Mouse (Mus musculus) adrenal gland, adult 2 months (tissue): ENCODE measurements at regions not wholly inside any gene's neighbourhood (a gene's known extent, or its start where the extent isn't known, plus 50 kb on each side); places are given as distances from the start of the nearest gene placed in this dataset.
A peak's percentile ranks its signal among the peaks of the same experiment; 100 is the strongest.
"Not testable (repeated sequence)": the region's sequence is repeated elsewhere in the genome, so short reads cannot be mapped to it uniquely, and the experiment has no call there.

Experiments used
- DNase-seq: peaks from one replicate; pipeline ENCODE4 v3.0.0; 2021

DNA sequence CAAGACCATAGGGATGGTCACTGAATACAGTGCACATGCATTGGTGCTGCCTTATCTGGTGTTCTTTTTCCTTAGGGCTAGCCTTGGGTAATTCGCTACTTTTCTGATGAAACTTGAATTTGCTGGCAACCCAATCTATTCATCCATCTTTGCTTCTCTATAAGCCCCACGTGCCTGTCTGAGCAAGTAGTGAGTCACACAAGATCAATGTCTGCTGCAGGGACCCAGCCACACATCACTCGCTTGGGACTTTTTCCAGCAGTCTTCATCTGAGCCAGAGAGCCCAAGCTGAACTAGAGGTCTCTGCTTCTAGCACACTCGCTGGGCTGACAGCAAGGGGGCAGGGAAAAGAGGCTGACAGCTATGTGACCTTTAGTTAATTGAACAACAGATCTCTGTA, 464.3 kb upstream of the Nmur2 start:
- DNase-seq = peak; percentile 33

DNA sequence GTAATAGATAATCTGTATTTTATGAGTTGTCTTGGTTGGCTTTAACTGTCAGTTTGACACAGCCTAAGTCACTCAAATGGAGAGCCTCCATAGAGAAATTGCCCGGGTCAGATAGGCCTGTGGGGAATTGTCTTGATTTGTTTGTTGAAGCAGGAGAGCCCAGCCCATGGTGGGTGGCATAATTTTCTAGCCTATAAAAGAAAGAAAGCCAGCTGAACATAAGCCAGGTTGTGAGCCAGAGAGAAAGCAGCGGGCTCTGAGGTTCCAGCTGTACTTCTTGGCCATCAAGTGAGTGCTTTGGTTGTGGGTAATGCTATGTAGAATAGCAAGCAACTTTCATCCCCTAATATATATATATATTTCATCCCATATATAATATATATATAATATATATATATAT, 474.1 kb upstream of the Nmur2 start:
- no peak for DNase-seq

DNA sequence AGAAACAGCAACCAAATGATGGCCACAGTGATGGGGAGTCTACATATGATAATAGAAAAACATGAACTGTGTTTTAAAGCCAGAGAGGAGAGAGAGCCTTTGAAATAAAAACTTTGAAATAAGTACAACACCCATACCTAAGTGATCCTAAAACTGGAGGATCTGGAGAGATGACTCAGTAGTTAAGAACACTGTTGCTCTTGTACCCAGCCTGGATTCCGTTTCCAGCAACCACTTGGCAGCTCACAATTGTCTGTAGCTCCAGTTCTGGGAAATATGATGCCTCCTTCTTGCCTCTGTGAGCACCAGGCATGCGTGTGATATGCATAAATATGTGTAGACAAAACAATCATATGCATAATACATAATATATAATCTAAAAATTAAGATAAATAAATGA, 477.7 kb upstream of the Nmur2 start:
- DNase-seq = no peak

DNA sequence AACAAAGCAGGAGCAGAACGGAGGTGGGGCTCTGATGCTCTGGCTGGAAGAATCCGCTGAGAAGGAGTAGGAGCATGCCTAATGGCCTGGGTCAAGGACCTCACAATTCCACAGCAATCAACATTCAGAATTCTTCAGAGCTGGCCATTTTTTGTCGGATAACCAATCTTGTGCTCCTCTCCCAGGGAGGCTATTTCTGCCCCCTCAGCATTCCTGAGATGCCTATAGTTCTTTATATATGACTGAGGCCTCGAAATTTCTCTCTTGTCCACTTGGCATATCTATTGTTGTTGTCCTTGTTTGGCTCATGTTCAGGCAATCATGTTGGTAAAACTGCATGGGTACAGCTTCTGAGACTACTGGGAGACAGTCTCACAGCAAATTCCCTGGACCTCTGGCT, 460.5 kb upstream of the Gria1 start:
- no peak for DNase-seq

DNA sequence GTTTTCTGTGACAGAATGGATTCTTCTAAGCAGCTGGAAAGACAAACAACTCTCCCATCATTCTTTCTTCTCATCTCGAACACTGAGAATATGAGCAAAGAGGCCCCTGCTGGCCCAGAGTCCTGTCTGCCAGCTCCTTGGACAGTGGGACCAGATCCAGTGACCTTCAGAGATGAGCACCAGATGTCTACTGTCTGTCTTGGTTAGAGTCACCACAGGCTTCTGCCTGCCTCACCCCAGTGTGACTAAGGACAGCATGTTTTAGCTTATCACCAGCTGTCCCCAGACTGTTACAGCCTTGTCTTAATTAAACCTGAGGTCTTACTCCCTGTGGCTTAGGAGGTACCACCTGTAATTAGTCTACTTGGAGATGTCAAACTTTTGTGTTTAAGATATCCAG, 454.9 kb upstream of the Gria1 start:
- DNase-seq = no peak

DNA sequence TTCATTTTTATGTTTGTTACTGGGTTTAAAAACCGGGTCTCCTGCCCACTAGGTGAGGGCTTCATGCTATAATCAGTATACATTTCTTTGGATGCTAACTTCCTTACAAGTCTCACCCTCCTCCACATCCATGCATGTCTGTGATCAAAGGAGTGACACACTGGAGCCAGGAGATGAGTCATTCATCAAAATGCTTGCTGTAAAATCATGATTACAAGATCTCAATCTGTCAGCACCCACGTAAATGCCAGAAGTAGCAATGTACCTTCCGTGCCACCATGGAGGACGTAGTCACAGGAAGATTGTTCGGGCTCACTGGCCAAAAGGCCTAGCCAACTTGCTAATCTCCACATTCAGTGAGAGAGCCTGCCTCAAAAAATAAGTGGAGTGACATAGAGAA, 431.2 kb upstream of the Gria1 start:
- no peak for DNase-seq

DNA sequence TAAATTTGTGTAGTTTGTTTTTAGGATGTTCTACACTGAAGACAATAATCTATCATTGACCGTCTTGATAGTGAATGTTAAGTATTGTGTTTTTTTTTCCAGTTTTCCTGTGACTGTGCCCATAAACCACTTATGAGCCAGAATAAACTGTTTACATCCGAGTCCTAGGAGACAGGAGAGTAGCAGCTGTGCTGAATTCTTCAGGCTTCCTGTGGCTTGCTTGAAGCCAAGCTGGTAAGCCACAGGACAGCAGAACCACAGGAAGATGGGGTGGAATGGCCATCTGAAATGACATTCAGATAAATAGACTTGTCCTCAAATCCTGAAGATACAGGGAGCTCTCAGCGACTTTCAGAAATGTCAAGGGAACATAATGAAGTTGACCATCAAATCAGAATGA, 428.1 kb upstream of the Gria1 start:
- no peak for DNase-seq

DNA sequence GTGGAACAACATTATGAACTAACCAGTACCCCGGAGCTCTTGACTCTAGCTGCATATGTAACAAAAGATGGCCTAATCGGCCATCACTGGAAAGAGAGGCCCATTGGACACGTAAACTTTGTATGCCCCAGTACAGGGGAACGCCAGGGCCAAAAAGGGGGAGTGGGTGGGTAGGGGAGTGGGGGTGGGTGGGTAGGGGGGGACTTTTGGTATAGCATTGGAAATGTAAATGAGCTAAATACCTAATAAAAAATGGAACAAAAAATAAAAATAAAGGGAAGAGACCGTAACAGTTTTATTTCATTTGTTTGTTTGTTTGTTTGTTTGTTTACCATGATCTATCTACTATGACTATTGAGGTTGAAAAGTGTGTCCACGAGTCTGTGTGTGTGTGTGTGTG, 417.8 kb upstream of the Gria1 start:
- DNase-seq = not testable (repeated sequence)

DNA sequence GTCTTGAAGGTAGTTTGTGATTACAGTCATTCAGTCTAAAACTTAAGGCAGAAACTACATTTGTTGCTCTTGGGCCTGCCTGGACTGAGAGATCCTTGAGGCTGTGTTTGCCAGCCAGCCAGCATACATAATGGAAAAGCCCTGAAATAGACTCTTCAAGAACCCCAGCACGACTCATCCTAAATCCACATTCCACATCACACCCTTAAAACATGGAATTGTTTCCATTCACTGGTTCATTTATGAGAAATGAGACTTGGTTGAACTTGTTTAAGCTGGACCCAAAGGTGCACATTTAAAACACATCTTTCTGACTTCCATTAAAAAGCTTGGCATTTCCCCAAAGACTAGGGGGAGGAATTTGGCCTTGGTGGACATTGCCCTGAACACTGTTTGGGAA, 407.4 kb upstream of the Gria1 start:
- DNase-seq = no peak

DNA sequence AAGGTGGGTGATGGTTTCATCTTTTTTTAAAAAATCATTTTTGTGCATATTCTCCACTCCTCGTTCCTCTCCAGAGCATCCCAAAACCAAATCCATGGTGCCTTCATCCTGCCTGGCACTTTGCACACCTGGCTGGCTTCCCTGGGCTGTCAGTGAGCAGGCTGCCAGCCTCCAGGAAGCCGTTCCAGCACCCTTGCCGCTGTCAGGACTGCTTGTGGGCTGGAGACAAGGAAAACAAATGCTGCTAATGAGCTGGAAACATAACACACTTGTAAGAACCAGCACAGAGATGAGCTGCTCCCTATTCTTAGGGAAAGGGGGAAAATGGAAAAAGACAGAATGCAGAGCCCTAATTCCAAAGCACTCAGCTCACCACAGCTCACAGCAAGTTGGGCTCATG, 383.5 kb upstream of the Gria1 start:
- DNase-seq = no peak

DNA sequence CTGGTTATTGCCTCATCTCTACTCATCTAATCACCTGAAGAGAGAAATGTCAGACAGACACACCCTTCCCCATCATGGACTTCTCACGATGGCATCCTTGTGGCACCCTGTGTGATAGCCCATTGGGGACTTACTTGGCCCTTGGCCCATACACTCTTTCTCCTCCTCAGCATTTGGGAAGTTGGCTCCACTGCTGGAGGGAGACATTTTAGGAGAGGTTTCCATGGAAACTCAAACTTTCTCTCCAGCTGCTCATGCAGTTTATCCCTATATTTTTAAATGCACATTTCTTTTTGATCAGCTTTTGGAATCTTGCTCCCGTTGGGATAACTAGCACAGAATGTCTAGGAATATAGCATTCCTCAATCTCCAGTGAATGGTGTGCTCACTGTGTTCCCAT, 377.7 kb upstream of the Gria1 start:
- no peak for DNase-seq

DNA sequence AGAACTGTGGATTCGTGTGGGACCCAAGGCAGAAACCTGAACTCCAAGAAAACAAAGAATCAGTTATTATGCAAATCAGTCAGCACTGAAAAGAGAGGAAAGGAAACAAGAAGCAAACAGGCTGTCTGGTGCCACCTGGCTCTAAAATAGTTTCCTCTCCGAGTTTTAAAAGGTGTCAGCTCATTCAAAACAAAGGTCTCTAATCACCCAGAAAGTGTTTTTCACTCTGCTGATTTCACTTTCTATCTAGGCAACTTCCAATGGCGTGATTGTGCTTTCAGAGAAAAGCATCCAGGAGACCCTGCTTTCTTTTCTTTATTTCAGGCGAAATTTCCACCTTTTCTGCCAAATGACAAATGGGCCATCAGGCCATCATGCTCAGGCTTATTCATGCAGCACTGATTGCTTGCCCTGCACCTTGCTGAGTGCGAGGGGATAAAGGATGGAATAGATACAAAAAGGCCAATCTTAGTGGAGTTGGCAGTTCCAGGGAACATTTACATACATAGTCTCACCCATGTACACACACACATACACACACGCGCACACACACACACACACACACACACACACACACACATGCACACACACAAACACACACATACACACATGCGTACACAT, 374.5 kb upstream of the Gria1 start:
- DNase-seq = no peak

DNA sequence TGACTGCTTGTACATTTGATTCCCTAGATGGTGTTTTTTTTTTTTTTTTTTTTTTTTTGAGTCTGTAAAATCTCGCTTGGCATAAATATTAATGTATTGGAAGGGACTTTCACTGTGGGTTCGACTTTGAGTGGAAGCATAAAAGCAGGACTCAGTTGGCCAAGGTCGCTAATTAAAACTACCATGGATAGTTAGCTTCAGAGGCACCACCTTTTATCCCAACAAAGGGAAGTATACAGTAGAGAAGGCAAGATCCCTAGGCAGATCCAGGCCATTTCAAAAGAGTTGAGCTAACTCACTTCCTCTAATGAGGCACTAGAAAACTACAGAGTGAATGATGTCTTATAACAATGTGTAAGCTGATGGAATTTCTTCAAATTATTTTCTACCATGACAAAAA, 369.5 kb upstream of the Gria1 start:
- DNase-seq = no peak
